Mouse (Mus musculus): ENCODE data around the gene Srgap3. TPM values are rescaled to one million over a fixed set of nuclear protein-coding genes. Genes with fewer than 3 reads are reported as not detected.
A peak's percentile ranks its signal among the peaks of the same experiment; 100 is the strongest.

Srgap3 gene
- polyA plus RNA-seq, 1 experiment, result 91.4 TPM

DNA sequence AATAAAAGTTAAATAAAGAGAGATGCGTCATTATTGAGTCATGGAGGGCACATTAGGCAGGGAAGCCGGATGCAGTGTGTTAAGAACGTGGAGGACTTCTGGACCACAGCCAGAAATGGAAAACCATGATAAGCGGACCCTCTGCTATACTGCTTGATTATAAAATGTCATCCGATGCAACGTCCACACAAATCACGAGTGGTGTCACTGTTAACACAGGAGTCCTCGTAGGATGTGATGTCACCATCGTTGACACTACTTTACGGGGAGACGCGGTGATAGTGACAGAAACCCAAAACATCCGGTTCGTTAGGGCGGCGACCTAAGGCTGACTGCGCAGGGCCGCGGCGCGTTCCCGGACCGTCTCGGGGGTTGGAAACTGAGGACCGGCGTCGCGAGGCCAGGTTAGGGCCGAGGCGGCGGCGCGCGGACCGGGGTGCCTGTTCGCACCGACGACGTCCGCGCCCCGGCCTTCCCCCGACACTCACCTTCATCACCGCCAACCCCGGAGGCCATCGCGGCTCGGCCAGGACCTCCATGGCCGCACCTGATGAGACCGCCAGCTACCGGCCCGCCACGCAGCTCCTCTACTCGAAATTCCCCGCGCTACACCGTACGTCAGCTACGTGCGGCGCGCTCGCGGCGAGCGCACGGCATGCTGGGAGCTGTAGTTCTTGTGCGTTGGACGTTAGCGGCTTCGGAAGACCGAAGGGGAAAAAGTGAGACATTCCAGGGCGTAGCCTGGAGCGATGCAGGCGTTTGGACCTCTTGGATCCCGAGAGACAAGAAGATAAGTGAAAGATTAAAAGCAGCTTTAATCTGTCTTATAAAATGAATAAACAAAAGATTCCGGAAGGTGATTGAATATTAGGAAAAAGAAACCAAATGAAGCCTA is 250.8 kb downstream of the Srgap3 start, which contains the start of gene Rad18:
Gene Rad18 (minus strand): TSS at position 631 of the 895 bp plus-strand sequence.
- H3K4me1 ChIP-seq (ENCODE audit: control insufficient read depth, insufficient read depth, low read length), result no peaks in the 10 kb centered on the region
- TF ChIP-seq POLR2A (IDR thresholded peaks at IDR 0.05; ENCODE audit: extremely low read depth, insufficient read depth, low read length), result peak; percentile 47
- TF ChIP-seq CTCF (IDR thresholded peaks at IDR 0.05; ENCODE audit: extremely low read depth, insufficient read depth, low read length), result no peak
- peak within 1 kb of the TSS; percentile 65 for H3K4me3 ChIP-seq (ENCODE audit: insufficient read depth, low read length)
- H3K27ac ChIP-seq (ENCODE audit: insufficient read depth, low read length), result no peak within 1 kb of the TSS

DNA sequence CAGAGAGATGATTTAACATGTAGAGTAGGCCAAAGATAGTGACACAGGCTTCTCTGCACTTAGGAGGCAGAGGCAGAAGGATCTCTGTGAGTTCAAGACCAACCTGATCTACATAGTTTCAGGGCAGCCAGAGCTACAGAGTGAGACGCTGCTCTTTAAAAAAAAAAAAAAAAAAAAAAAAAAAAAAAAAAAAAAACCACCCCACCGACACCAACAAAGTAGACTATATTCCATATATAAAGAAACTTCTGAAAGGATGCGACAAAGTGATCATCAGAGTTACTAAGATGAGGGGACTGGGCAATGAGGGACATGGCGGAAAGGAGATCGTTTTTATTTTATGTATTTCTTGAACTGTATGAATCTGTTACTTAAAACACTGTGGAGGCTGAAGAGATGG is 252.6 kb downstream of the Srgap3 start:
- Histone ChIP-seq H3K4me3 (ENCODE audit: insufficient read depth, low read length) (no peak overlapping the region), H3K27ac (ENCODE audit: insufficient read depth, low read length) (no peak overlapping the region), H3K4me1 (ENCODE audit: control insufficient read depth, insufficient read depth, low read length) (no peaks in the 10 kb centered on the region)
- TF ChIP-seq CTCF (IDR thresholded peaks at IDR 0.05; ENCODE audit: extremely low read depth, insufficient read depth, low read length) (no peak), POLR2A (IDR thresholded peaks at IDR 0.05; ENCODE audit: extremely low read depth, insufficient read depth, low read length) (no peak)

DNA sequence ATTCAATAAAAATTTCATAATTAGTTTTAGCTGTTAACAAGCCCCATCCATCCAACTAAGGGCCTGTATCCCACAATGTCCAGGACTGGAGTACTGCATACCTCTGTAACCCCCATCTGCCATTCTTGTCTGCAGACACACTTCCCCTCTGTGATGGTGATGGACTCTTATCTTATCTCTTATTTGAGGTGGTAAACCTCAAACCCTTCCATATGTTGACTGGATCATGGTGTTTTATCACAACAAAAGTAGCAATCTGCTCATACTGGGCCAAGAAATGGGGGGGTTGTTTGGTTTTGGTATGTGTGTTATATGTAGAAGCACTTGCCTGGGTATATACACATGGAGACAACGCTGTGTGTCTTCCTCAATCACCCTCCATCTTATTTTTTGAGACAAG is 255.5 kb downstream of the Srgap3 start:
- H3K4me3 ChIP-seq (ENCODE audit: insufficient read depth, low read length), result no peak overlapping the region
- H3K27ac ChIP-seq (ENCODE audit: insufficient read depth, low read length), result no peak overlapping the region
- no peaks in the 10 kb centered on the region for H3K4me1 ChIP-seq (ENCODE audit: control insufficient read depth, insufficient read depth, low read length)
- TF ChIP-seq POLR2A (IDR thresholded peaks at IDR 0.05; ENCODE audit: extremely low read depth, insufficient read depth, low read length) (no peak), CTCF (IDR thresholded peaks at IDR 0.05; ENCODE audit: extremely low read depth, insufficient read depth, low read length) (no peak)

DNA sequence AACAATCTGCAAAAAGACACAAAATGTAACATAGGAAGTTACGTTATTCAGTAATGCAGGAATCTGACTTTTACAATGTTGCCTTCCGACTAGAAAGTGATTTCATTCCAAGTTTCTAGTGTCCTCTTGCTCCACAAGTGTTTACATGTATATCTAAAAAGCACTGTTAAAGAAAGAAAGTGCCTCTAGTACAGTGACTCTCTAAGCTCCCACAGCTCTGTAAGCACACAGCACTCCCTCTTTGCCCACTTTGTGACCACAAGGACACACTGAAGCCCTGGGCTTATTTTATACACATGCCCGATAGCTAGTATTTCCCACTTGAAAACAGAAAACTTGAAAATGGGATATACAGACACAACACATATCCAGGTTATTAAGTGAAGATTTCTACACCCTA is 259.0 kb downstream of the Srgap3 start:
- H3K4me3 ChIP-seq (ENCODE audit: insufficient read depth, low read length), result no peak overlapping the region
- H3K27ac ChIP-seq (ENCODE audit: insufficient read depth, low read length), result no peak overlapping the region
- TF ChIP-seq POLR2A (IDR thresholded peaks at IDR 0.05; ENCODE audit: extremely low read depth, insufficient read depth, low read length) (no peak), CTCF (IDR thresholded peaks at IDR 0.05; ENCODE audit: extremely low read depth, insufficient read depth, low read length) (no peak)
- H3K4me1 ChIP-seq (ENCODE audit: control insufficient read depth, insufficient read depth, low read length), result no peaks in the 10 kb centered on the region

DNA sequence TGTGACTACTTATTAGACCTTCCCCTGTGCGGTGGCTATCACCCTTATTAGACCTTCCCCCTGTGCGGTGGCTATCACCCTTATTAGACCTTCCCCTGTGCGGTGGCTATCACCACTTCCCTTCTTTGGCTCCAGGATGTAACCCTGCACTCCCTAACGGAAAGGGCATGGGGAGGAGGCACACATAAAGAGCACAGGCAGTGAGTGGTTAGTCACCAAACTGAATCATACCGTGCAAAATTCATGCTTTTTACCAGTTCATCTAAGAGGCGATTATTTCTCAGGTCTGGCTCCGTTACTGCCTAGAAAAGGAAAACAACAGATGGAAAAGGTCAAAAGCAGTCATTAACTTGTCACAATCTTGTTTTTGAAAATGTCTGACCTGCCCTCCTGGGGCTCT is 260.6 kb downstream of the Srgap3 start:
- Histone ChIP-seq H3K4me1 (ENCODE audit: control insufficient read depth, insufficient read depth, low read length) (no peaks in the 10 kb centered on the region), H3K27ac (ENCODE audit: insufficient read depth, low read length) (no peak overlapping the region)
- TF ChIP-seq POLR2A (IDR thresholded peaks at IDR 0.05; ENCODE audit: extremely low read depth, insufficient read depth, low read length), result no peak

DNA sequence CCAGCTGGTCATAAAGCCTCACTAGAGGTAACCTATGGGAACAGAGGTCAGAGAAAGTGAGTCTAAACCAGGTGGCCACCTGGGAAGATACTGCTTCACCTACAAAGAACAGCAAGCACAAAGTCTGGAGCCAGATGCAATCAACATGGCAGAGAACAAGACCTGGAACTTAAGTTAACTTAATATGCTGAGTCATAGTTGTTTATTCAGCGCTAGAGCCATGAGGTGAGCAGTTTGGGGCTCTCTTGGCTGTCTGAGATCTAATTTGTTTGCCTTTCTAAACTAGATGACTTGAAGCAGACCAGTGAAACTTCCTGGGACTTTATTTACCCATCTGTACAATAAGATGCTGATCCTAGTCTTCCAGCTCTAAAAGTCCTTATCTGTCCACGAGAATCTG is 263.0 kb downstream of the Srgap3 start:
- TF ChIP-seq CTCF (IDR thresholded peaks at IDR 0.05; ENCODE audit: extremely low read depth, insufficient read depth, low read length) (no peak), POLR2A (IDR thresholded peaks at IDR 0.05; ENCODE audit: extremely low read depth, insufficient read depth, low read length) (no peak)

More for the DNA sequence above, 260.6 kb downstream of the Srgap3 start:
- H3K4me3 ChIP-seq (ENCODE audit: insufficient read depth, low read length), result no peak overlapping the region

More for the DNA sequence above, 263.0 kb downstream of the Srgap3 start:
- Histone ChIP-seq H3K27ac (ENCODE audit: insufficient read depth, low read length) (no peak overlapping the region), H3K4me1 (ENCODE audit: control insufficient read depth, insufficient read depth, low read length) (no peaks in the 10 kb centered on the region), H3K4me3 (ENCODE audit: insufficient read depth, low read length) (no peak overlapping the region)

Other genes starting within 250 kb of the Srgap3 start
- 19.2 and 20.4 TPM in 2 replicates for gene Thumpd3, start 99.0 kb upstream of the Srgap3 start, polyA plus RNA-seq (2012; rRNA removed)
- gene Setd5, start 130.1 kb upstream of the Srgap3 start, polyA plus RNA-seq (2012; rRNA removed), result 53.2 and 56.8 TPM in 2 replicates
- 58.6 and 61.5 TPM in 2 replicates for gene Lhfpl4, start 248.1 kb upstream of the Srgap3 start, polyA plus RNA-seq (2012; rRNA removed)